Mouse (Mus musculus) ES-E14 (cell line): ENCODE measurements at regions not wholly inside any gene's neighbourhood (a gene's known extent, or its start where the extent isn't known, plus 50 kb on each side); places are given as distances from the start of the nearest gene placed in this dataset.

Source experiments
- DNase-seq: peaks from one replicate; pipeline ENCODE4 v3.0.0-alpha.2; 2013; ENCODE audit warnings: low read depth, low spot score
- H3K27ac ChIP-seq: 2 replicates; pipeline ENCODE4 v1.5.1; 2012; ENCODE audit warnings: low read depth, mild to moderate bottlenecking, low read length, moderate library complexity, mixed read lengths; ENCODE audit not compliant: poor library complexity, insufficient read depth, severe bottlenecking
- H3K36me3 ChIP-seq: 2 replicates; pipeline ENCODE4 v1.6.1; 2012; ENCODE audit warnings: mild to moderate bottlenecking, low read length, moderate library complexity, mixed read lengths; ENCODE audit not compliant: control insufficient read depth, poor library complexity, insufficient read depth, severe bottlenecking
- H3K4me1 ChIP-seq, 2 experiments: fragments of 150-350 bp in 1 of 2; sonication (generic) in 1 of 2; 2 replicates each; pipeline ENCODE4 v1.6.1; 2012; ENCODE audit warnings: low read length in 2 of 2, mild to moderate bottlenecking in 1 of 2, mixed read lengths in 1 of 2; ENCODE audit not compliant: control insufficient read depth in 2 of 2, insufficient read depth in 2 of 2, poor library complexity in 1 of 2
- H3K4me3 ChIP-seq, 2 experiments: fragments of 150-350 bp in 1 of 2; sonication (generic) in 1 of 2; 2 replicates each; pipeline ENCODE4 v1.5.1; 2012; ENCODE audit warnings: low read length in 2 of 2, low read depth in 1 of 2, mild to moderate bottlenecking in 1 of 2, mixed read lengths in 1 of 2; ENCODE audit not compliant: insufficient read depth in 1 of 2, poor library complexity in 1 of 2, severe bottlenecking in 1 of 2
- H3K9ac ChIP-seq: 2 replicates; pipeline ENCODE4 v1.6.1; 2012; ENCODE audit warnings: low read depth, mild to moderate bottlenecking, low read length, mixed read lengths; ENCODE audit not compliant: poor library complexity, insufficient read depth, severe bottlenecking
- H3K9me3 ChIP-seq: fragments of 150-350 bp; sonication (generic); 2 replicates; pipeline ENCODE4 v1.6.1; 2012; ENCODE audit warnings: low read depth, mild to moderate bottlenecking, low read length; ENCODE audit not compliant: control insufficient read depth, insufficient read depth
- CHD2 ChIP-seq: IDR thresholded peaks from 2 replicates; pipeline ENCODE4 v1.6.1; 2014; ENCODE audit warnings: mild to moderate bottlenecking, low read depth, low read length, inconsistent platforms
- HCFC1 ChIP-seq: IDR thresholded peaks from 2 replicates; pipeline ENCODE4 v1.6.1; 2012; ENCODE audit warnings: low read length, inconsistent platforms, borderline replicate concordance; ENCODE audit not compliant: insufficient read depth
- MAFK ChIP-seq: IDR thresholded peaks from 2 replicates; pipeline ENCODE4 v1.6.1; 2014; ENCODE audit warnings: mild to moderate bottlenecking, low read depth, low read length, inconsistent platforms; ENCODE audit not compliant: insufficient read depth
- ZC3H11A ChIP-seq: IDR thresholded peaks from 2 replicates; pipeline ENCODE4 v1.6.1; 2012; ENCODE audit warnings: low read depth, mild to moderate bottlenecking, inconsistent platforms, low read length, borderline replicate concordance
- ZNF384 ChIP-seq: IDR thresholded peaks from 2 replicates; pipeline ENCODE4 v1.6.1; 2012; ENCODE audit warnings: low read depth, low read length, inconsistent platforms
- in situ Hi-C, 2 experiments: fragments of 600-800 bp; cut with MboI; formaldehyde crosslinking; loops; one replicate each; pipeline ENCODE4 v1.15.1; 2025; ENCODE audit warnings: low sequenced_read_pairs in 2 of 2, inconsistent platforms in 1 of 2; ENCODE audit not compliant: unreplicated experiment in 2 of 2

GRCm38 (mm10) chr5:111835737-111836667, 102.3 kb downstream of the Gm26897 start:
- Histone ChIP-seq H3K27ac (no peak overlapping the region), H3K4me1 (peaks cover 0 to 12% of the 10 kb centered on the region in 2 experiments; a peak in 2 of 4 replicates), H3K4me3 (peak overlapping the region; percentile 18 to 34; a peak in 2 of 4 replicates), H3K9ac (peak overlapping the region; percentile 38; the same call in 1 of the 2 replicates), H3K36me3 (no peaks in the 10 kb centered on the region), H3K9me3 (no peaks in the 10 kb centered on the region)
- in situ Hi-C loops, result no loop called here
- no peak for DNase-seq
- TF ChIP-seq HCFC1 (no peak), MAFK (no peak), CHD2 (no peak), ZNF384 (no peak), ZC3H11A (no peak)

- Histone ChIP-seq H3K27ac (no peak overlapping the region), H3K4me1 (peaks cover 0 to 12% of the 10 kb centered on the region in 2 experiments; a peak in 2 of 4 replicates), H3K36me3 (no peaks in the 10 kb centered on the region), H3K4me3 (peak overlapping the region; percentile 4 to 34; a peak in 1 of 4 replicates), H3K9me3 (no peaks in the 10 kb centered on the region), H3K9ac (no peak overlapping the region)
- no peak for TF ChIP-seq MAFK
- TF ChIP-seq HCFC1, result no peak
- no peak for TF ChIP-seq ZC3H11A
- TF ChIP-seq ZNF384, result no peak
- no peak for TF ChIP-seq CHD2
- DNase-seq, result no peak
- in situ Hi-C loops, result no loop called here
Observed at GRCm38 (mm10) chr5:111836668-111837234, 103.0 kb downstream of the Gm26897 start.

- no peaks in the 10 kb centered on the region for H3K36me3 ChIP-seq
- no peaks in the 10 kb centered on the region for H3K9me3 ChIP-seq
- no peak for DNase-seq
- no peak overlapping the region for H3K27ac ChIP-seq
- TF ChIP-seq HCFC1 (no peak), CHD2 (no peak), ZNF384 (peak; percentile 45; the same call in 1 of the 2 replicates), ZC3H11A (no peak), MAFK (no peak)
- H3K4me1 ChIP-seq, result peaks cover 0 to 16% of the 10 kb centered on the region in 2 experiments; a peak in 2 of 4 replicates
- H3K9ac ChIP-seq, result no peak overlapping the region
- no peak overlapping the region for H3K4me3 ChIP-seq
- in situ Hi-C loops, result no loop called here
Observed at GRCm38 (mm10) chr5:111842461-111842860, 108.7 kb downstream of the Gm26897 start.

GRCm38 (mm10) chr5:111843622-111844239, 110.0 kb downstream of the Gm26897 start:
- Histone ChIP-seq H3K36me3 (no peaks in the 10 kb centered on the region), H3K9ac (no peak overlapping the region), H3K4me3 (no peak overlapping the region), H3K27ac (no peak overlapping the region), H3K9me3 (no peaks in the 10 kb centered on the region), H3K4me1 (peaks cover 0 to 12% of the 10 kb centered on the region in 2 experiments; a peak in 2 of 4 replicates)
- in situ Hi-C loops, result no loop called here
- no peak for TF ChIP-seq CHD2
- TF ChIP-seq HCFC1, result no peak
- TF ChIP-seq ZNF384, result no peak
- TF ChIP-seq MAFK, result no peak
- TF ChIP-seq ZC3H11A, result no peak
- no peak for DNase-seq
